Mouse (Mus musculus) brain, embryonic 14.5 days (tissue): ENCODE measurements around the gene Zfr2.

ENCODE experiments used
- CTCF ChIP-seq: fragments of 200-500 bp; IDR thresholded peaks from 2 replicates; pipeline ENCODE4 v1.5.1; 2012; ENCODE audit warnings: inconsistent platforms, mild to moderate bottlenecking, moderate library complexity, borderline replicate concordance; ENCODE audit not compliant: insufficient read depth, insufficient read length; ENCODE audit errors: extremely low read depth
- POLR2A ChIP-seq: fragments of 200-500 bp; IDR thresholded peaks from 2 replicates; pipeline ENCODE4 v1.6.1; 2012; ENCODE audit warnings: mild to moderate bottlenecking, inconsistent platforms, borderline replicate concordance; ENCODE audit not compliant: poor library complexity, insufficient read depth, insufficient read length, severe bottlenecking; ENCODE audit errors: extremely low read depth

GRCm38 (mm10) chr10:81301321-81301720, 68.4 kb downstream of the Zfr2 start:
- TF ChIP-seq CTCF (no peak), POLR2A (no peak)
